Mouse (Mus musculus) retina, postnatal 1 day (tissue): ENCODE measurements around the gene Ppa1.

Experiments used
- DNase-seq: peaks from one replicate; pipeline ENCODE4 v3.0.0-alpha.2; 2012

Gene Ppa1

GRCm38 (mm10) chr10:61648737-61649645, 639 bp downstream of the Ppa1 start:
- no peak for DNase-seq

- DNase-seq, result no peak
These were observed 5.8 kb downstream of the Ppa1 start for GRCm38 (mm10) chr10:61654105-61654504.

- no peak for DNase-seq
These were observed 6.3 kb downstream of the Ppa1 start for GRCm38 (mm10) chr10:61654691-61655090.

GRCm38 (mm10) chr10:61655188-61655587, 6.8 kb downstream of the Ppa1 start:
- DNase-seq, result no peak

- no peak for DNase-seq
These were observed 8.9 kb downstream of the Ppa1 start for GRCm38 (mm10) chr10:61656928-61657882.

GRCm38 (mm10) chr10:61657985-61658384, 9.6 kb downstream of the Ppa1 start:
- DNase-seq, result peak; percentile 65

GRCm38 (mm10) chr10:61661887-61662286, 13.5 kb downstream of the Ppa1 start:
- DNase-seq, result no peak

GRCm38 (mm10) chr10:61662391-61662988, 14.1 kb downstream of the Ppa1 start:
- peak; percentile 76 for DNase-seq

- no peak for DNase-seq
These were observed 16.8 kb downstream of the Ppa1 start for GRCm38 (mm10) chr10:61665111-61665510.

GRCm38 (mm10) chr10:61665651-61666050, 17.3 kb downstream of the Ppa1 start:
- no peak for DNase-seq

GRCm38 (mm10) chr10:61669289-61669688, 20.9 kb downstream of the Ppa1 start:
- no peak for DNase-seq

- DNase-seq, result no peak
These were observed 21.5 kb downstream of the Ppa1 start for GRCm38 (mm10) chr10:61669896-61670295.

GRCm38 (mm10) chr10:61670758-61671157, 22.4 kb downstream of the Ppa1 start:
- DNase-seq, result no peak

GRCm38 (mm10) chr10:61675935-61676334, 27.6 kb downstream of the Ppa1 start:
- no peak for DNase-seq

- DNase-seq, result no peak
These were observed 31.2 kb downstream of the Ppa1 start for GRCm38 (mm10) chr10:61679545-61679944.

GRCm38 (mm10) chr10:61680015-61680913, 31.9 kb downstream of the Ppa1 start, which contains the start of gene Sar1a:
TSS of gene Sar1a (plus strand) at chr10:61680299.
- peak; percentile 98 for DNase-seq

- no peak for DNase-seq
These were observed 41.1 kb downstream of the Ppa1 start for GRCm38 (mm10) chr10:61689405-61689804.

- DNase-seq, result no peak
These were observed 45.2 kb downstream of the Ppa1 start for GRCm38 (mm10) chr10:61693563-61693962.

GRCm38 (mm10) chr10:61694870-61695670, 46.7 kb downstream of the Ppa1 start, which contains the start of gene Tysnd1:
TSS of gene Tysnd1 (plus strand) at chr10:61695514.
- DNase-seq, result peak; percentile 99

- peak; percentile 31 for DNase-seq
These were observed 47.6 kb downstream of the Ppa1 start for GRCm38 (mm10) chr10:61695703-61696559.
